Mouse (Mus musculus) ES-E14 (cell line): ENCODE data around the gene Gm42791. TPM values are rescaled to one million over a fixed set of nuclear protein-coding genes. Genes with fewer than 3 reads are reported as not detected.

ENCODE experiments used
- DNase-seq: peaks from one replicate; pipeline ENCODE4 v3.0.0-alpha.2; 2013; ENCODE audit warnings: low read depth, low spot score
- H3K27ac ChIP-seq: 2 replicates; pipeline ENCODE4 v1.5.1; 2012; ENCODE audit warnings: low read depth, mild to moderate bottlenecking, low read length, moderate library complexity, mixed read lengths; ENCODE audit not compliant: poor library complexity, insufficient read depth, severe bottlenecking
- H3K36me3 ChIP-seq: 2 replicates; pipeline ENCODE4 v1.6.1; 2012; ENCODE audit warnings: mild to moderate bottlenecking, low read length, moderate library complexity, mixed read lengths; ENCODE audit not compliant: control insufficient read depth, poor library complexity, insufficient read depth, severe bottlenecking
- H3K4me1 ChIP-seq, 2 experiments: fragments of 150-350 bp in 1 of 2; sonication (generic) in 1 of 2; 2 replicates each; pipeline ENCODE4 v1.6.1; 2012; ENCODE audit warnings: low read length in 2 of 2, mild to moderate bottlenecking in 1 of 2, mixed read lengths in 1 of 2; ENCODE audit not compliant: control insufficient read depth in 2 of 2, insufficient read depth in 2 of 2, poor library complexity in 1 of 2
- H3K4me3 ChIP-seq, 2 experiments: fragments of 150-350 bp in 1 of 2; sonication (generic) in 1 of 2; 2 replicates each; pipeline ENCODE4 v1.5.1; 2012; ENCODE audit warnings: low read length in 2 of 2, low read depth in 1 of 2, mild to moderate bottlenecking in 1 of 2, mixed read lengths in 1 of 2; ENCODE audit not compliant: insufficient read depth in 1 of 2, poor library complexity in 1 of 2, severe bottlenecking in 1 of 2
- H3K9ac ChIP-seq: 2 replicates; pipeline ENCODE4 v1.6.1; 2012; ENCODE audit warnings: low read depth, mild to moderate bottlenecking, low read length, mixed read lengths; ENCODE audit not compliant: poor library complexity, insufficient read depth, severe bottlenecking
- H3K9me3 ChIP-seq: fragments of 150-350 bp; sonication (generic); 2 replicates; pipeline ENCODE4 v1.6.1; 2012; ENCODE audit warnings: low read depth, mild to moderate bottlenecking, low read length; ENCODE audit not compliant: control insufficient read depth, insufficient read depth
- CHD2 ChIP-seq: IDR thresholded peaks from 2 replicates; pipeline ENCODE4 v1.6.1; 2014; ENCODE audit warnings: mild to moderate bottlenecking, low read depth, low read length, inconsistent platforms
- HCFC1 ChIP-seq: IDR thresholded peaks from 2 replicates; pipeline ENCODE4 v1.6.1; 2012; ENCODE audit warnings: low read length, inconsistent platforms, borderline replicate concordance; ENCODE audit not compliant: insufficient read depth
- MAFK ChIP-seq: IDR thresholded peaks from 2 replicates; pipeline ENCODE4 v1.6.1; 2014; ENCODE audit warnings: mild to moderate bottlenecking, low read depth, low read length, inconsistent platforms; ENCODE audit not compliant: insufficient read depth
- ZC3H11A ChIP-seq: IDR thresholded peaks from 2 replicates; pipeline ENCODE4 v1.6.1; 2012; ENCODE audit warnings: low read depth, mild to moderate bottlenecking, inconsistent platforms, low read length, borderline replicate concordance
- ZNF384 ChIP-seq: IDR thresholded peaks from 2 replicates; pipeline ENCODE4 v1.6.1; 2012; ENCODE audit warnings: low read depth, low read length, inconsistent platforms
- in situ Hi-C, 2 experiments: fragments of 600-800 bp; cut with MboI; formaldehyde crosslinking; loops; one replicate each; pipeline ENCODE4 v1.15.1; 2025; ENCODE audit warnings: low sequenced_read_pairs in 2 of 2, inconsistent platforms in 1 of 2; ENCODE audit not compliant: unreplicated experiment in 2 of 2
- total RNA-seq: library from RNA; depleted of rRNA; stranded (reverse); fragments of 300-350 nt; gene quantifications from 2 replicates; pipeline ENCODE4 v1.2.3, GENCODE M21; 2012

Gene Gm42791
- total RNA-seq, 1 experiment: not detected

DNA sequence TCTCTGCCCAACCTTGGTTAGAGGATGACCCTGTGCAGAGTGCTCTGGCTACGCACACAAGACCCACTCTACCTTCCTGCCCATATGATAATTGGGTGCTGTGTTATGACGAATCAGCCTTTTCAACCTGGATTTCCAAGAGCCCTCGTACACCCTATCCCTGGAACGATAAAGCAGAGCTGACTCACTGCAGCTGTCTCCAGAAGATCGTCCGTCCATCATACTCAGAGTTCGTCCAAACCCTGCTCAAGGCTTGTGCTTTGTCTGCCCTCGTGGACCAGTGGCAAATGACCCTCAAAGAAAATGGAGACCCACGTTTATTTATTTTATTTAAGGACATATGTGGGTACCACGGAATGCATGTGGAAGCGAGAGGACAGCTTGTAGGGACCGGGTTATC, 19.9 kb downstream of the Gm42791 start:
- Histone ChIP-seq H3K9me3 (no peaks in the 10 kb centered on the region), H3K27ac (no peak overlapping the region), H3K9ac (no peak overlapping the region), H3K4me1 (peaks cover 1 to 7% of the 10 kb centered on the region in 2 experiments; a peak in 1 of 4 replicates), H3K4me3 (no peak overlapping the region), H3K36me3 (no peaks in the 10 kb centered on the region)
- in situ Hi-C loops: no loop called here
- no peak for TF ChIP-seq ZNF384
- no peak for TF ChIP-seq MAFK
- TF ChIP-seq HCFC1: no peak
- no peak for TF ChIP-seq CHD2
- TF ChIP-seq ZC3H11A: no peak
- no peak for DNase-seq

DNA sequence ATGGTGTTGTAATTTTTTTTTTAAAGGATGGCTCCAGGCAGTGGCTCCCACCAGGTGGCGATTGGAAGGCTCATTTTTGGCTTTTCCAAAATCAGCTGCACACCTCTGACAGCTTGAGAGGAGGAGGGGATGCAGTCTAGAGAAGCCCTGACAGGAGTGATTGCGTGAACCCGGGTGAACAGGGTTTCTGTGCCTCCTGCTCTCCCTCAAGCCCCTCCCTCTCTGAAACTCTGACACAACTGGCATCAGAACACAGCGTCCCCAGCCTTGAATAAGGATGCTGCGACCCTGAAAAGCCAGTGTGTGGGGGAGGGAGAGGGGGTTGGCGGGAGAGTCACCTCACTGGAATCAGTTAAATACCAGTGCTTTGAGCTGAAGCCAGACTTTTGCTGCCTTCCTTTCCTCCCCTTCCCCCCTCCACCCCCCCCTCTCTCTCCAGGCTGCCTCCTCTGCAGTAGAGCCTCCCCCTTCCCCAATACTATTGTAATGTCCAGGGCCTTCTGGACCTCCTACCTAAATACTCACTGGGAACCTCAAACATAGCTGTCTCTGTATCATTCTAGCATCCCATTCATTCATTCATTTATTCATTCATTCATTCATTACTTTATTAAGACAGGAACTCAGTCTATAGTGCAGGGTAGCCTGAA, 21.8 kb downstream of the Gm42791 start:
- TF ChIP-seq MAFK (no peak), ZNF384 (no peak), CHD2 (no peak), HCFC1 (no peak), ZC3H11A (no peak)
- in situ Hi-C loops: no loop called here
- Histone ChIP-seq H3K4me3 (no peak overlapping the region), H3K9ac (no peak overlapping the region), H3K36me3 (no peaks in the 10 kb centered on the region), H3K27ac (no peak overlapping the region), H3K4me1 (peaks cover 1 to 7% of the 10 kb centered on the region in 2 experiments; a peak in 1 of 4 replicates), H3K9me3 (no peaks in the 10 kb centered on the region)
- DNase-seq: no peak

DNA sequence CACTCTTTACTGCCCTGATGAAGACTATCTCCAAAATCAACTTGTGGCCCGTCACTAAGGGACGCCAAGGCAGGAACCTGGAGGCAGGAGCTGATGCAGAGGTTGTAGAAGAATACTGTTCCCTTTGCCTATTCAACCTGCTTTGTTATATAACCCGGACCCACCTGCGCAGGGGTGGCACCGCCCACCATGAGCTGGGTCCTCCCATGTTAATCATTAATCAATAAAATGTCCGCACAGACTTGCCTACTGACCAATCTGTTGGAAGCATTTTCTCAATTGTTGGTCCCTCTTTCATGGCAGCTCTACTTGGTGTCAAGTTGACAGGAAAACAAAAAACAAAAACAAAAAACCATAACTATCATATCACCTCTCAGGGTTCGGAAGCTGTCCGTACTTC, 22.8 kb downstream of the Gm42791 start:
- H3K36me3 ChIP-seq: no peaks in the 10 kb centered on the region
- no peak for DNase-seq
- TF ChIP-seq ZC3H11A (no peak), ZNF384 (no peak), HCFC1 (no peak), MAFK (no peak), CHD2 (no peak)
- H3K27ac ChIP-seq: no peak overlapping the region
- in situ Hi-C loops: no loop called here
- peaks cover 1 to 7% of the 10 kb centered on the region in 2 experiments; a peak in 1 of 4 replicates for H3K4me1 ChIP-seq
- no peaks in the 10 kb centered on the region for H3K9me3 ChIP-seq
- no peak overlapping the region for H3K9ac ChIP-seq
- H3K4me3 ChIP-seq: no peak overlapping the region

DNA sequence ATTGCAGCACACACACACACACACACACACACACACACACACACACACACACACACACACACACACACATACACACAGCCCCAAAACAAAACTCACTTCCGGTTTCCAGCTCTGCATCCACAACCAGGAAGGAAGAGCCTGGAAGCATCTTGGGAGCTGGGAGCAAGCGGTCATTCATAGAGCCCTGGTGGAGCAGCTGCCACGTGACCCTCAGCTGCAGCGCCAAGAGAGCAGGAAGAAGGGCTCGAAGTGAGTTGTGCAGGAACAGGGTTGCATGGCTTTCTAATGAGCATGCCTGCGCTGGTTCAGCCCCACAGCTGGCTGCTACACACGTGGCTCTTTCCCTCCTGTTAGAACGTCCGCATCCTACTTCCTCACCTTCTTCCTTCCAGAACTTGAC, 25.3 kb downstream of the Gm42791 start:
- no peak overlapping the region for H3K9ac ChIP-seq
- peaks cover 1 to 7% of the 10 kb centered on the region in 2 experiments; a peak in 1 of 4 replicates for H3K4me1 ChIP-seq
- DNase-seq: no peak
- no peaks in the 10 kb centered on the region for H3K36me3 ChIP-seq
- H3K9me3 ChIP-seq: no peaks in the 10 kb centered on the region
- no peak overlapping the region for H3K4me3 ChIP-seq
- in situ Hi-C loops: no loop called here
- no peak overlapping the region for H3K27ac ChIP-seq
- TF ChIP-seq MAFK (no peak), ZNF384 (no peak)

DNA sequence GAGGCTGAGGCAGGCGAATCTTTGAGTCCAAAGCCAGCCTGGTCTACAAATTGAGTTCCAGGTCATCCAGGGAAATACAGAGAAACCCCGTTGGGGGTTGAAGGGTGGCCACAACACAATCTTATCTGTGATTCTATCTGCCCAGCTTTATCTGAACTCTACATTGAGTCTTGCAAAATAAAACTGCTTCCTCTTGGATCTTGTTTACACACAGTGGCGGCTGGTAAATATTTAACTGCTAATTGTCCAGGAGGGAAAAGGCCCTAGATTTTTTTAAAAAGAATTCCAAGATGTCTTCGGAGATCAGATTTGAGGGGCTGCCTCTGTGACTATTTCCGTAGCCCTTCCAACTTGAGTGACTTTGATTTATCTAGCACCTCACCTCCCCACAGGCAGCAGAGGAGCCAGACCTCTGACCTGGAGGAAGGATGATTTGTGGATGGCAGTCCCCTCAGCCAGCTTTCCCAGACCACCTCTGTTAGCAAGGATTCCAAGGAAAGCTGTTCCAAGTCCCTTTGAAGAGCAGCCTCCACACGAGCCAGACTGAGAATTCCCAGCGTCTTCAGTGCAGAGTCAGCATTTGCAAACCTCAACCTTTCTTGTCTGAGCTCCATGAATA, 25.9 kb downstream of the Gm42791 start:
- in situ Hi-C loops: no loop called here
- no peak for DNase-seq
- Histone ChIP-seq H3K9ac (no peak overlapping the region), H3K36me3 (no peaks in the 10 kb centered on the region), H3K4me1 (peaks cover 1 to 4% of the 10 kb centered on the region in 2 experiments; a peak in 1 of 4 replicates), H3K27ac (no peak overlapping the region), H3K9me3 (no peaks in the 10 kb centered on the region), H3K4me3 (no peak overlapping the region)
- no peak for TF ChIP-seq ZC3H11A
